Mouse (Mus musculus) forebrain, embryonic 15.5 days (tissue): ENCODE measurements around the gene Aldh16a1. TPM values are rescaled to one million over a fixed set of nuclear protein-coding genes. Genes with fewer than 3 reads are reported as not detected.

Source experiments
- ATAC-seq: fragments of 200-750 bp; cut with Nextera tagmentation; replicated peaks from 2 replicates; pipeline ENCODE4 v1.8.0; 2017; ENCODE audit warnings: mild to moderate bottlenecking, moderate TSS enrichment, moderate library complexity
- H3K27ac ChIP-seq: fragments of 300-500 bp; sonication (generic); replicated peaks from 2 replicates; pipeline ENCODE4 v1.5.1; 2015; ENCODE audit warnings: mild to moderate bottlenecking, inconsistent platforms
- H3K27me3 ChIP-seq: fragments of 300-500 bp; sonication (generic); 2 replicates; pipeline ENCODE4 v1.6.1; 2015; ENCODE audit warnings: inconsistent platforms
- H3K36me3 ChIP-seq: fragments of 300-500 bp; sonication (generic); 2 replicates; pipeline ENCODE4 v1.6.1; 2015; ENCODE audit warnings: mild to moderate bottlenecking, inconsistent platforms
- H3K4me1 ChIP-seq: fragments of 300-500 bp; sonication (generic); 2 replicates; pipeline ENCODE4 v1.6.1; 2015; ENCODE audit warnings: inconsistent platforms
- H3K4me2 ChIP-seq: fragments of 300-500 bp; sonication (generic); replicated peaks from 2 replicates; pipeline ENCODE4 v1.6.1; 2015; ENCODE audit warnings: mild to moderate bottlenecking, inconsistent platforms
- H3K4me3 ChIP-seq: fragments of 300-500 bp; sonication (generic); 2 replicates; pipeline ENCODE4 v1.5.1; 2015; ENCODE audit warnings: mild to moderate bottlenecking, inconsistent platforms
- H3K9ac ChIP-seq: fragments of 300-500 bp; sonication (generic); replicated peaks from 2 replicates; pipeline ENCODE4 v1.6.1; 2015; ENCODE audit warnings: mild to moderate bottlenecking, inconsistent platforms
- H3K9me3 ChIP-seq: fragments of 300-500 bp; sonication (generic); 2 replicates; pipeline ENCODE4 v1.6.1; 2016; ENCODE audit warnings: inconsistent platforms
- WGBS: fragments of 180-500 bp; shearing (Covaris S2); methylation state at CpG from one replicate; pipeline ENCODE4 v1.1.7; 2015; ENCODE audit warnings: mixed read lengths; 5-methylcytosine and 5-hydroxymethylcytosine counted together
- polyA plus RNA-seq: library from polyadenylated mRNA; unstranded; fragments of >200 nt; fragmentation: Nextera tagmentation; extraction: Ambion mirVana; gene quantifications from 2 replicates; pipeline ENCODE4 v1.2.1, GENCODE M21; 2015

Aldh16a1 gene
- polyA plus RNA-seq, 1 experiment from 2014 or later, result 25.6 TPM

GRCm38 (mm10) chr7:45191803-45192363 is 37.5 kb upstream of the Aldh16a1 start:
- WGBS, result 36% methylated on average over 8 of the region's 8 CpGs
- Histone ChIP-seq H3K4me2 (no peak overlapping the region), H3K9ac (no peak overlapping the region), H3K4me3 (no peak overlapping the region), H3K27ac (no peak overlapping the region), H3K9me3 (no peaks in the 10 kb centered on the region), H3K27me3 (no peaks in the 10 kb centered on the region), H3K4me1 (no peaks in the 10 kb centered on the region), H3K36me3 (no peaks in the 10 kb centered on the region)
- no peak for ATAC-seq

GRCm38 (mm10) chr7:45191161-45191560 is 36.8 kb upstream of the Aldh16a1 start:
- Histone ChIP-seq H3K36me3 (no peaks in the 10 kb centered on the region), H3K27me3 (peaks cover 3% of the 10 kb centered on the region; the same call in 1 of the 2 replicates)

DNA sequence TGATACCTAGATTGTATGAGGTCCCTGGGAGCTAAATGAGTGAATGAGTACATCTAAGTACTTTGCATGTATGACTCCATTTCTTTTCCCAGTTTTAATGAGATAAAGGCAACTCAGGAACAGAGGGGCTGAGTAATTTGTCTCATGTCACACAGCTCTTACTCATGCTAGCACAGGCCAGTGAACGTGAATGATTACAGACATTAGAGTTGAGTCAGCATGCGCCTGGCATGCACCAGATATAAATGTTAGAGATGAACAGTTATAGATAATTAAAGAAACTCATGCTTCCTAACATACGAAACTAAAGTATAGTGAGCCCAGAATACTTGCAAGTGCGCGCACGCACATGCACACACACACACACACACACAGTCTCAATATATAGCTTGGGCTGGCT is 35.8 kb upstream of the Aldh16a1 start:
- Histone ChIP-seq H3K4me1 (no peaks in the 10 kb centered on the region), H3K36me3 (no peaks in the 10 kb centered on the region), H3K4me2 (no peak overlapping the region), H3K4me3 (no peak overlapping the region), H3K27ac (no peak overlapping the region), H3K9ac (no peak overlapping the region), H3K9me3 (no peaks in the 10 kb centered on the region), H3K27me3 (peaks cover 9% of the 10 kb centered on the region; the same call in 1 of the 2 replicates)
- WGBS, result 94% methylated on average over 6 of the region's 6 CpGs
- ATAC-seq, result no peak

More at GRCm38 (mm10) chr7:45191161-45191560, 36.8 kb upstream of the Aldh16a1 start:
- Histone ChIP-seq H3K9me3 (no peaks in the 10 kb centered on the region), H3K9ac (no peak overlapping the region), H3K4me2 (no peak overlapping the region), H3K27ac (no peak overlapping the region), H3K4me1 (no peaks in the 10 kb centered on the region), H3K4me3 (no peak overlapping the region)
- 83% methylated on average over 2 of the region's 2 CpGs for WGBS
- ATAC-seq, result no peak

DNA sequence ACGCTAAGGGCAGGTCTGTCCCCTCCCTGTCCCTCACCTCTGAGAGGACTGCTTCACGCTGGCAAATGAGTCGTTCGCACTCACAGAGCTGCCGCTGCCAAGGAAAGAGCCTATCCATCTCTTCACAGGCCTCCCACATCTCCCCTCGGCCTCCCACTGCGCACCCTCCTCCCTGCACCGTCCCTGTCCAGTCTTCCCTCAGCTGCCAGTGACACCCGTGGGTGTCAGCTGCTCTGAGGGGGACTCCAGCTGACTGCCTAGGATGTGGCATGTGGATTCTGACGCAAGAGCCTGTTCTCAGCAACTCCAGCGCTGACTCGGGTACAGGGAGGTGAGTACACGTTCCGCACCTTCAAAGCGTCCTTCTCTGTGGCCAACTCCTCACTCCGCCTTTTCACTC is 35.2 kb upstream of the Aldh16a1 start:
- no peak overlapping the region for H3K9ac ChIP-seq
- 69% methylated on average over 16 of the region's 16 CpGs for WGBS
- H3K4me1 ChIP-seq, result no peaks in the 10 kb centered on the region
- no peaks in the 10 kb centered on the region for H3K9me3 ChIP-seq
- H3K27ac ChIP-seq, result no peak overlapping the region
- H3K36me3 ChIP-seq, result no peaks in the 10 kb centered on the region
- H3K27me3 ChIP-seq, result peaks cover 13% of the 10 kb centered on the region
- ATAC-seq, result no peak
- no peak overlapping the region for H3K4me2 ChIP-seq
- no peak overlapping the region for H3K4me3 ChIP-seq

DNA sequence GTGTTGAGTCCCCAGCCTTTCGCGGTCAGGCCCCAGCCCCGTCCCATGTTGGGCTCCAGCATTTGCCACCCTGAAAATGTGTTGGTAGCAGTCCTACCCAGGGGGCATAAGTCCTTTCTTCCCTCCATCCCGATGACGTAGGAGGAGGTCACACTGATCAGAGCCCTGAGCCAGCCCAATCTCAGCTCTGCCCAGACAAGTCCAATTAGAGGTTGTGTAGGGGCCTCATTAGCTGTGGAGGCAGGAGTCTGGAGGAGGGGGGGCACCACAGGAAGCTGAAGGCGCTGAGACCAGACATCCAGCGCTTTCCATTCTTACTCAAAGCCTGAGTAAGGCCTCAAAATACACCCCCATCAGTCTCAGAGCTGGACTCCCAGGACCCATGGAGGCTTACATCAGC is 31.5 kb upstream of the Aldh16a1 start:
- Histone ChIP-seq H3K27me3 (peaks cover 50% of the 10 kb centered on the region), H3K36me3 (no peaks in the 10 kb centered on the region), H3K4me2 (no peak overlapping the region), H3K9ac (no peak overlapping the region), H3K4me3 (no peak overlapping the region), H3K4me1 (peaks cover 19% of the 10 kb centered on the region), H3K27ac (no peak overlapping the region), H3K9me3 (no peaks in the 10 kb centered on the region)
- ATAC-seq, result no peak
- WGBS, result 43% methylated on average over 7 of the region's 7 CpGs

GRCm38 (mm10) chr7:45183672-45184071 is 29.3 kb upstream of the Aldh16a1 start:
- Histone ChIP-seq H3K4me2 (no peak overlapping the region), H3K27me3 (peaks cover 73% of the 10 kb centered on the region), H3K4me3 (no peak overlapping the region), H3K9ac (no peak overlapping the region), H3K4me1 (peaks cover 20% of the 10 kb centered on the region), H3K36me3 (no peaks in the 10 kb centered on the region), H3K9me3 (no peaks in the 10 kb centered on the region), H3K27ac (no peak overlapping the region)
- 71% methylated on average over 7 of the region's 7 CpGs for WGBS
- no peak for ATAC-seq

GRCm38 (mm10) chr7:45182606-45183005 is 28.2 kb upstream of the Aldh16a1 start:
- Histone ChIP-seq H3K36me3 (no peaks in the 10 kb centered on the region), H3K9ac (peak overlapping the region; percentile 14), H3K4me3 (peak overlapping the region; percentile 31), H3K27ac (no peak overlapping the region), H3K9me3 (no peaks in the 10 kb centered on the region), H3K27me3 (peaks cover 83% of the 10 kb centered on the region), H3K4me1 (peaks cover 20% of the 10 kb centered on the region), H3K4me2 (peak overlapping the region; percentile 46)
- 13% methylated on average over 11 of the region's 11 CpGs for WGBS
- ATAC-seq, result peak; percentile 18

DNA sequence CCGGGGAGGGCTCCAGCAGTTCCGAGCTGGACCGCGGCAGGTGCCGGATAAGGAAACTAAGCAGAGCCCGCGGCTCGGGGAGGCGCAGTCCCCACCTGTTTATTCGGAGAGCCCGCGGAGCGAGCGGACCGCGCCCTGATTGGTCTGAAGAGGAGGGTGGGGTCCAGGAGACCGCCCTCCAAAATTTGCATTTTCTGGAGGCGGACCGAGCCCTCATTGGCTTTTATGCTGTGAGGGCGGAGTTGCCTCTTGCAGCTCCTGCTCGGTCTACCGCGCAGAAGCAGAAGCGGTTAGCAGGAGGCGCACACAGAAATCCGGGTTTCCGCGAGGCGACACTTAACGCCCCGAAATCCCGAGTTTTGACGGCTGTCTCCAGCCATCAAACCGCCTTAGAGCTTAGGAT is 27.8 kb upstream of the Aldh16a1 start:
- WGBS, result under 1% methylated on average over 34 of the region's 34 CpGs
- peak; percentile 91 for ATAC-seq
- Histone ChIP-seq H3K27me3 (peaks cover 87% of the 10 kb centered on the region), H3K4me1 (peaks cover 20% of the 10 kb centered on the region), H3K4me3 (peak overlapping the region; percentile 31), H3K4me2 (peak overlapping the region; percentile 46), H3K9me3 (no peaks in the 10 kb centered on the region), H3K27ac (no peak overlapping the region), H3K9ac (peak overlapping the region; percentile 14), H3K36me3 (no peaks in the 10 kb centered on the region)

DNA sequence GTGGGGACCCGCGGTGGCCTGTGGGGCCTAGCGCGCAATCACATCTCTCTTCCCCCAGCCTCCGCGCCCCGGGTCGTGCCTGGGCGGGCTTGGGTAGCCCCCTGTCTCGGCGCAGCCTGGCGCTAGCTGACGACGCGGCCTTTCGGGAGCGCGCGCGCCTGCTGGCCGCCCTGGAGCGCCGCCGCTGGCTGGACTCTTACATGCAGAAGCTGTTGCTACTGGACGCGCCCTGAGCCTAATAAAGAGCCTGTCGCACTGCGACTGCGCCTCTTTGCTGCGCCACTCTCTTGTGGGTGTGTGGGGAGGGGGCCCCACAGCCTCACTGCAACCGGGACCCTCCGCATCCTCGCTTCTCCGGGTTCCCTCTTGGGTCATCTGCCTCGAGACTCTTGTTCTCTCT is 27.2 kb upstream of the Aldh16a1 start:
- ATAC-seq, result no peak

GRCm38 (mm10) chr7:45180896-45181477 is 26.6 kb upstream of the Aldh16a1 start, which contains the start of gene Pth2:
Gene Pth2 (plus strand): TSS chr7:45180995.
- ATAC-seq, result no peak
- Histone ChIP-seq H3K9ac (no peak within 1 kb of the TSS), H3K4me3 (peak within 1 kb of the TSS; percentile 31), H3K4me1 (peaks cover 27% of the 10 kb centered on the region), H3K4me2 (peak within 1 kb of the TSS; percentile 46), H3K27ac (no peak within 1 kb of the TSS), H3K36me3 (no peaks in the 10 kb centered on the region), H3K9me3 (no peaks in the 10 kb centered on the region), H3K27me3 (peaks cover 96% of the 10 kb centered on the region)
- WGBS, result 11% methylated on average over 19 of the region's 20 CpGs

More for the DNA sequence above, 27.2 kb upstream of the Aldh16a1 start:
- Histone ChIP-seq H3K9ac (no peak overlapping the region), H3K4me1 (peaks cover 21% of the 10 kb centered on the region), H3K4me3 (peak overlapping the region; percentile 31), H3K27ac (no peak overlapping the region), H3K4me2 (peak overlapping the region; percentile 46), H3K27me3 (peaks cover 92% of the 10 kb centered on the region), H3K9me3 (no peaks in the 10 kb centered on the region), H3K36me3 (no peaks in the 10 kb centered on the region)
- WGBS, result 3% methylated on average over 35 of the region's 35 CpGs

DNA sequence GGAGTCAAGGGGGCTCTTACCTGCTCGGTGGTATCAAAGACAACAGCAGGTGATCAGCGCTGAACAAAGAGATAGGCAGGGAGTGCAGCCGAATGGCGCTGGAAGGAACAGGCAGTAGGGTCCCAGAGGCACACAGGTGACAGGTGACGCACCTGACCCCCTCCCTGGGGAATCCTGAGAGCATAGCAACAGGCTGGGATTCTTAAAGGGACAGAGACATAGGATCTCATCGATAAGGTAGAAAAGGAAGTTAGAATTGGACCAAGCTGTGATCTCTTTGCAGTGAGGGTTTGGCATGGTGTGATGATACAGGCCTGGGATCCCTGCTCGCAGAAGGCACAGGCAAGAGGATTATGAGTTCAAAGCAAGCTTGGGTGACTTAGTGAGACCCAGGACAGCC is 25.1 kb upstream of the Aldh16a1 start, which contains the start of gene Gfy:
Gene Gfy (minus strand): TSS at position 101 of the 400 bp plus-strand sequence.
- Histone ChIP-seq H3K4me3 (no peak within 1 kb of the TSS), H3K27me3 (peaks cover 99% of the 10 kb centered on the region), H3K4me2 (no peak within 1 kb of the TSS), H3K4me1 (peaks cover 35% of the 10 kb centered on the region), H3K9ac (no peak within 1 kb of the TSS), H3K36me3 (no peaks in the 10 kb centered on the region), H3K9me3 (no peaks in the 10 kb centered on the region), H3K27ac (no peak within 1 kb of the TSS)
- 26% methylated on average over 7 of the region's 7 CpGs for WGBS
- ATAC-seq, result no peak

- Histone ChIP-seq H3K9ac (no peak overlapping the region), H3K4me1 (peaks cover 36% of the 10 kb centered on the region), H3K9me3 (no peaks in the 10 kb centered on the region), H3K27ac (no peak overlapping the region), H3K36me3 (no peaks in the 10 kb centered on the region), H3K4me3 (no peak overlapping the region), H3K27me3 (peaks cover 97% of the 10 kb centered on the region), H3K4me2 (no peak overlapping the region)
- no peak for ATAC-seq
- 26% methylated on average over 7 of the region's 7 CpGs for WGBS
These were observed 24.2 kb upstream of the Aldh16a1 start for GRCm38 (mm10) chr7:45178550-45178949.
